Mouse (Mus musculus): Measurements from ENCODE around the gene Tm6sf2. TPM values are rescaled to one million over a fixed set of nuclear protein-coding genes. Genes with fewer than 3 reads are reported as not detected.

The Tm6sf2 gene
- polyA plus RNA-seq, 1 experiment = not detected

DNA sequence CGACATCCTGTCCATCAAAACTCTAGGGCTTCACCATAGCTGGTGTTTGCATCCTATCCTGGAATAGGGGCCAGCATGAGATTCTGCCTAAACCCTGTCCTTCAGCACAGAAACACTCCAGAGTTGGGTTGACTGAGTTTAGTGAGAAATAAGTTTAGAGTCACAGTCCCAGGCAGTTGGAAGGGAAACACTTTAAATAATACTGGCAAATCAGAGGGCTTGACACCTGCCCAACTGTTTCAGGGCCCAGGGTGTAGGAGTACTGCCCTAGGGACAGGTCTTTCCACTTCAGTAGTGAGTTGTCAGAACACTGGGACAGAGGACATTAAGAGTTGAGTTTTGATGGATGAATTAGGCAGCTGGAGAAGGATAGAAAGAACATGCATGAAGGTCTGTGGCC is 13.4 kb downstream of the Tm6sf2 start:
- 49% methylated on average over 1 of the region's 1 CpGs for WGBS
- Histone ChIP-seq H3K27ac (ENCODE audit: insufficient read depth, low read depth, low read length) (no peak overlapping the region), H3K4me1 (ENCODE audit: control insufficient read depth, insufficient read depth, low read length) (peaks cover 44% of the 10 kb centered on the region), H3K4me3 (ENCODE audit: insufficient read depth, low read depth, low read length) (no peak overlapping the region)
- TF ChIP-seq CTCF (IDR thresholded peaks at IDR 0.05; ENCODE audit: insufficient read depth, low read depth, low read length) (no peak), POLR2A (IDR thresholded peaks at IDR 0.05; ENCODE audit: insufficient read depth, low read depth, low read length) (no peak)

DNA sequence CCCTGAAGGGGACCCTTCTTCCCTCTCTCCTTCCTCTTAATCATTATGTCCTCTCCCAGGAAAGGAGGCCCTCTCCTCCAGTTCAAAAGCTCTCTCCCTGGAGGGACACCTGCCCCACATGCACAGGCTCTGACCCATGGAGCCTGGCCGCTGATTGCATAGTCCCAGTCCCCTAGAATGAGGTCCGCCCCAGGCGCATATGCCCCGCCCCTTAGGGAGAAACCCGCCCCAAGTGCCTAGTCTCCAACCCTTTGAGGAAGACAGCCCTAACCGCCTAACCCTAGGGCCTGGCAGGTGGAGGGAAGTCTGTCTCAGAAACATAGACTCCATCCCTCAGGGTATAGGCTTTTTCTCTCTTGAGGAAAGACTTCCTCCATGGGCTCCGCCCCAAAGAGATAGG is 14.5 kb downstream of the Tm6sf2 start:
- Histone ChIP-seq H3K27ac (ENCODE audit: insufficient read depth, low read depth, low read length) (no peak overlapping the region), H3K4me3 (ENCODE audit: insufficient read depth, low read depth, low read length) (no peak overlapping the region), H3K4me1 (ENCODE audit: control insufficient read depth, insufficient read depth, low read length) (peaks cover 44% of the 10 kb centered on the region)
- WGBS = 30% methylated on average over 7 of the region's 7 CpGs
- TF ChIP-seq POLR2A (IDR thresholded peaks at IDR 0.05; ENCODE audit: insufficient read depth, low read depth, low read length) = no peak
- no peak for TF ChIP-seq CTCF (IDR thresholded peaks at IDR 0.05; ENCODE audit: insufficient read depth, low read depth, low read length)

DNA sequence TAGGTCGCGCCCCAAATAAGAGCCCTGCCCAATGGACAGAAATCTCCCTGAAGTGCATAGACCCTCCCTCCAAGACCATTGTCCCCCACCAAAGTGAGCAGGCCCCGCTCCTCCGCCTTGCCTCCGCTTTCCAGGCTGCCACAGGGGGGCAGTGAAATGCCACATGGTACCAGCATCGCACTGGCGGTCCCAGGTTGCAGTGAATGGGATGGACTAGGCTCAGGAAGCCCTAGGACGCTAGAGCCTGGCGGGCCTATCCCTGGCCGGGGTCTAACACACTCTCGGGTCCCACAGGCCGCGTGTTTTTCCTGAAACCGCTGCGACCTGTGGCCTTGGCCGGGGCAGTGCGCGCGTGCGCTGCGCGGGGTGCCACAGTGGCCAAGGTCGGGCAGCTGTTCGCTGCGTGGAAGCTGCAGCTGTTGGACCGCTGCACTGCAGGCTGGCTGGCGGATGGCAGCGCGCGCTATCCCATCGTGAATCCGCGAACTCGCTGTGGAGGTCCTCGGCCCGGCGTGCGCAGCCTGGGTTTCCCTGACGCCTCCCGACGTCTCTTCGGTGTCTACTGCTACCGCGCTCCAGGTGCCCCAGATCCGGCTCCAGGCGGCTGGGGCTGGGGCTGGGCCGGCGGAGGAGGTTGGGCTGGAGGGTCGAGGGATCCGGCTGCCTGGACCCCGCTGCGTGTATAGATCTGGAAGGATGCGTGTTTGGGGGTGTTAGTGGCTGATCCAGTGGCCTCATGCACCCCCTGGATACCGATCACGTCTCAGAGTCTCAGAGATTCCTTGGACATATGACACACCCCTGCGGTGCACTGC is 15.3 kb downstream of the Tm6sf2 start:
- TF ChIP-seq POLR2A (IDR thresholded peaks at IDR 0.05; ENCODE audit: insufficient read depth, low read depth, low read length) (no peak), CTCF (IDR thresholded peaks at IDR 0.05; ENCODE audit: insufficient read depth, low read depth, low read length) (peak; percentile 84; the same call in 1 of the 2 replicates)
- Histone ChIP-seq H3K4me1 (ENCODE audit: control insufficient read depth, insufficient read depth, low read length) (peaks cover 43% of the 10 kb centered on the region), H3K27ac (ENCODE audit: insufficient read depth, low read depth, low read length) (no peak overlapping the region), H3K4me3 (ENCODE audit: insufficient read depth, low read depth, low read length) (peak overlapping the region; percentile 53)
- WGBS = 6% methylated on average over 56 of the region's 56 CpGs

DNA sequence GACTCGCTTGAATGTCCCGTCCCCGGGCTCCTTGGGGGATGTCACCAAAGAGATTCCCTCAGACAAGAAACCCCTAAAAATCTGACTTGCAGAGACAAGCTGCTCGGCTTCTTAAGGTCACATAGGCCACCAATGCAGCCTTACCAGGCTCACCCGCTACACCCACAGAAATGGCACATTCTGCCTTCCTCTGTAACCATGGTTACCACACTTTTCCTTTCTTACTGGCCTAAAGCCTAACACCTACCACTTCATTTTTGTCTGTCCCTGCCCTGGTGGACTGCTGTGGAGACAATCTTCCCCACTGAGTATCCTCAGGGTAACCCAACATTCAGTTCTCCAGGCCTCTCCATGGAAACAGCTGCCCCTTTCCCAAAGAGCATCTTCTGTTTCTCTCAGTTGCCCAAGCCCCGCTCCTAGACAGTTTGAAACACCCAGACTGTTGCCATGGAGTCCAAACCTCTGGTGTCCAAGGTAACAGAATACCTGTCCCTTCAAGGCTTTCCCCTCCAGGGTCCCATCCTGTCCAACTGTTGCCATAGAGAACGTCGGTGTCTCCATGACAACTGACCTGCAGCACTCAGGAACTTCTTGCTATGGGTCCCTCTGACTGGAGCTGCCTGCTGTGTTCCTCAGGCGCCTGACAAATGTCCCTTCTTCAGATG is 16.7 kb downstream of the Tm6sf2 start:
- 59% methylated on average over 9 of the region's 9 CpGs for WGBS
- Histone ChIP-seq H3K27ac (ENCODE audit: insufficient read depth, low read depth, low read length) (no peak overlapping the region), H3K4me1 (ENCODE audit: control insufficient read depth, insufficient read depth, low read length) (peaks cover 32% of the 10 kb centered on the region), H3K4me3 (ENCODE audit: insufficient read depth, low read depth, low read length) (no peak overlapping the region)
- TF ChIP-seq CTCF (IDR thresholded peaks at IDR 0.05; ENCODE audit: insufficient read depth, low read depth, low read length) = no peak
- no peak for TF ChIP-seq POLR2A (IDR thresholded peaks at IDR 0.05; ENCODE audit: insufficient read depth, low read depth, low read length)

DNA sequence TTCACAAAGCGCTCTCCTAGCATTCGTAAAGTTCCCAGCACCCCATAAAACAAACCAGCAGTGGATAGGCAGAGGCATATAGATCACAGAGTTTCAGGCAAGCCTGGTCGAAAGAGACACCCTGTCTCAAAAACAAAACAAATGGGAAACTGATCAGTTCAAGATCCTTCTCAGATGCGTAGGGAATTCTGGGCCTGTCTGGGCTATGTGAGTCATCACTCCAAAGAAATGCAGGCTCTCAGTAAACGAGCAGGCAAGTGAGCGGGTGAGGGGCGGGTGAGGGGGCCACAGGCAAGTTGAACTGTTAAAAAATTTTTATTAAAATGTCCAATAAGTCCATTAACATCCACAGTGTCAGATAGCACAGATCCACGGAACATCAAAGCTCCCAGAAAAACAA is 20.1 kb downstream of the Tm6sf2 start:
- 56% methylated on average over 8 of the region's 8 CpGs for WGBS
- H3K4me1 ChIP-seq (ENCODE audit: control insufficient read depth, insufficient read depth, low read length) = peaks cover 25% of the 10 kb centered on the region
- TF ChIP-seq POLR2A (IDR thresholded peaks at IDR 0.05; ENCODE audit: insufficient read depth, low read depth, low read length) = no peak
- no peak for TF ChIP-seq CTCF (IDR thresholded peaks at IDR 0.05; ENCODE audit: insufficient read depth, low read depth, low read length)
- no peak overlapping the region for H3K4me3 ChIP-seq (ENCODE audit: insufficient read depth, low read depth, low read length)
- 0 out of 2 replicates have a peak overlapping the region, but pooled peaks have one; percentile 47 for H3K27ac ChIP-seq (ENCODE audit: insufficient read depth, low read depth, low read length)

DNA sequence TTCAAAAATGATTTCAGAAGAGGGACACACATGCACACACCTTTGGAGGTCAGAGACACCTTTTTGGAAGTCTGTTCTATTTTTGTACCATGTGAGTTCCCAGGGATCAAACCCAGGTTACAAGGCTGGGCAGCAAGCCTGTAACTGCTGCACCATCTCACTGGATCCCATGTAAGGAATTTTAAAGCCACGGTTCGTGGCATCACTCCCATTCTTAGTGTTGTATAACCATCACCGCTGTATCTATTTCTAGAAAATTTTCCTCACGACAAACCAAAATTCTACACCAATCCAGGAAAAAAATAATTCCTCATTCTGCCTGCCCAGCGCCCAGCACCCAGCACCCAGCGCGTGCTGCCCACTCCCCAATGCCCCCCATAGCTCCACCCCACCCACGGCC is 26.6 kb downstream of the Tm6sf2 start:
- Histone ChIP-seq H3K27ac (ENCODE audit: insufficient read depth, low read depth, low read length) (no peak overlapping the region), H3K4me3 (ENCODE audit: insufficient read depth, low read depth, low read length) (no peak overlapping the region), H3K4me1 (ENCODE audit: control insufficient read depth, insufficient read depth, low read length) (peaks cover 15% of the 10 kb centered on the region)
- TF ChIP-seq POLR2A (IDR thresholded peaks at IDR 0.05; ENCODE audit: insufficient read depth, low read depth, low read length) (no peak), CTCF (IDR thresholded peaks at IDR 0.05; ENCODE audit: insufficient read depth, low read depth, low read length) (no peak)
- 52% methylated on average over 8 of the region's 8 CpGs for WGBS

DNA sequence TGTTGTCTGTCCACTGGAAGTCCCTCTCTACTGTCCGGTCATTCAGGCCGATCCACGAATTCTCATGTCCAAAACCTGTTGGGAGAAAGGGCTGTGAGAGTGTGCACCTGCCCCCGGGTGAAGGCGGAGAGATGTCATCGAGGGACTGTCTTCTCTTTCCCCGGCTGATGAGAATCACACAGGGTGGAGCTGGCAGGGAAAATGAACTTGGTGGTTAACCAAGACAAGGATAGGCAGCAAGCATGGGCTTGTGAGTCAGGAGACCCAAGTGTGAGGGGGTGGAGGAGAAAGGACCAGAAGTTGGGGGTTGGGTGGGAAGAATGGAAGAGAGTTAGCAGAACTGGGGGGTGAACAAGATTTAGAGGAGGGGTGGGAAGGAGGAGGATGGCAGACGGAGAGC is 27.5 kb downstream of the Tm6sf2 start:
- 58% methylated on average over 8 of the region's 8 CpGs for WGBS
- H3K4me1 ChIP-seq (ENCODE audit: control insufficient read depth, insufficient read depth, low read length) = peaks cover 15% of the 10 kb centered on the region
- H3K27ac ChIP-seq (ENCODE audit: insufficient read depth, low read depth, low read length) = peak overlapping the region; percentile 22; the same call in 1 of the 2 replicates
- no peak overlapping the region for H3K4me3 ChIP-seq (ENCODE audit: insufficient read depth, low read depth, low read length)
- TF ChIP-seq POLR2A (IDR thresholded peaks at IDR 0.05; ENCODE audit: insufficient read depth, low read depth, low read length) (no peak), CTCF (IDR thresholded peaks at IDR 0.05; ENCODE audit: insufficient read depth, low read depth, low read length) (no peak)

DNA sequence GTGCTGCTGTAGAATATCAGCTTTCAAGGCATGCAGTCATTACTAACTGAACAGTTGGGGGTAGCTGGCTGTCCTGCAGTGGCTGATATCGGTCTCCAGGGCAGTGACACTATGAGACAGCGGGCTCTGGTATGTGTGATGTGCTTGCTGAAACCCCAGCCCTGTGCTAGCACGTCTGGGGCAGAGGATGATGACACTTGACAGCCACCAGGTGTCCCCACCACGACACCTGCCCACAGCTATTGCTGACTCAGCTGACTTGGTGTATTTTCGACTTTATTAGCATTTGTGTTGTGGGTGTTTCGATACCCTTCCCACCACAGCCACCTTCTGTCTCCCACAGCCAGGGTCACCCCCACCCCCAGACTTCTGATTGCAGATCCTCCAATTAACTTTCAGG is 31.8 kb downstream of the Tm6sf2 start:
- Histone ChIP-seq H3K4me1 (ENCODE audit: control insufficient read depth, insufficient read depth, low read length) (peaks cover 15% of the 10 kb centered on the region), H3K27ac (ENCODE audit: insufficient read depth, low read depth, low read length) (no peak overlapping the region), H3K4me3 (ENCODE audit: insufficient read depth, low read depth, low read length) (no peak overlapping the region)
- 20% methylated on average over 6 of the region's 6 CpGs for WGBS
- TF ChIP-seq POLR2A (IDR thresholded peaks at IDR 0.05; ENCODE audit: insufficient read depth, low read depth, low read length) (no peak), CTCF (IDR thresholded peaks at IDR 0.05; ENCODE audit: insufficient read depth, low read depth, low read length) (no peak)

DNA sequence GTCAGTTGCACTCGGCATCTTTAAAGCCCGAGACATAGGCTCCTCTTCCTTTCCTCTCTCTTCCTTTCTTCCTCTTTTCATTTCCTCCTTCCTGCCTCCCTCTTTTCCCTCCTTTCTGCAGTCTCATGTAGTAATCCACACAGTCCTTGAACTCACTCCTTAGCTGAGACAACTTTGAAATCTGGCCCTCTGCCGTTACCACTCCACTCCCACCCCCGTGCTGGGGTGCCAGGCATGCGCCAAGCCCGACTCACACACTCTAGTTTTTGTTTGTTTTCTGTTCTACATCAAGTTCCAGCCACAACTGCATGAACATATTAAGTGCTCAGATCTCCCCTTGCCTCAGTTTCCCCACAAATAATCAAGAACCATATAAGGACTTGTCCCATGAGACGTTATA is 32.2 kb downstream of the Tm6sf2 start:
- no peak for TF ChIP-seq CTCF (IDR thresholded peaks at IDR 0.05; ENCODE audit: insufficient read depth, low read depth, low read length)
- WGBS = 44% methylated on average over 7 of the region's 7 CpGs
- H3K27ac ChIP-seq (ENCODE audit: insufficient read depth, low read depth, low read length) = no peak overlapping the region

More for the DNA sequence above, 32.2 kb downstream of the Tm6sf2 start:
- no peak overlapping the region for H3K4me3 ChIP-seq (ENCODE audit: insufficient read depth, low read depth, low read length)
- peaks cover 14% of the 10 kb centered on the region for H3K4me1 ChIP-seq (ENCODE audit: control insufficient read depth, insufficient read depth, low read length)

Data from olfactory bulb, adult 2 months (tissue).